In the genomic region with DNA sequence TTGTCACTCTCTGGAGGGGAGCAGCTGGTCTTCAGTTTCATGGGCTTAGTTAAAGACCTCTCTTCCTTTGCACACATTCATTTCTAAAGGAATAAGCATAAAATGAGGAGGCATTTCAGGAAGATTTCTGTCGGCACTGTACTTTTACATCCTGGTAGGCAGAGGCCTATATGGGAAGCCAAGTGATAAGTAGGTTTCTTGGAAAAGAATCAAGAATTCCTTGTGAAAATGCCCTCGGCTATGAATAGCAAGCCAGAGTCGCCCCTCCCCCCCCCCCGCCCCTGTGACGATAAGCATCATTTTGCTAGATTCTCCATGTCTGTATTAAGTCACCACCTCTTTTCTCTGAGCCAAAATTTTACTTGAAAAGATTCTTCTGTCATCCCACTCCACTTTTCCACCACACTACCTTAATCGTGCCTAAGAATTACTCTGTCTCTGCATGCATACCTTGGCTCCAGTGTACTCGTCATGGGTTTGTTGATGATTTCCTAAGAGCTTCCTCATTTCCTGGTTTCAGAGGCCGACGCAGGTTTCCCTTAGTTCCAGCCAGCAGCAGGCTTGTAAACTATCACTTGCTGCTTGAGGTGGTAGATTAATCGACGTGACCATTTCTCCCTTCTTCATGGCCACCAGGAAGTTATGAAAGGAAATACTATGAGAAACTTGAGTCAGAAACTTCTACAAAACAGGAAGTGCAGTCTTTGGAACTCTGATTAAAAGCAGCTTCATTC, we compare ENCODE assay signal across 10 mouse cellular contexts. TPM values are rescaled to one million over a fixed set of nuclear protein-coding genes. Genes with fewer than 3 reads are reported as not detected.
DNase-seq lines count a peak whose midpoint lies in the region; ATAC-seq lines count a peak whose summit lies in the region.
"Had no signal": no experiment of that assay in that cellular context is flagged by ENCODE, and none has a peak within 500 bp of the region (broad histone marks: within the 10 kb centered on the region; RNA-seq: fewer than 3 reads in every experiment).

No protein-coding gene starts in this region.

- H3K27me3 ChIP-seq in intestine, embryonic 16.5 days (replicated peaks; ENCODE audit: control insufficient read depth, insufficient read depth, low read length): no peaks in the 10 kb centered on the region
- no peaks in the 10 kb centered on the region for H3K27me3 ChIP-seq in forebrain, embryonic 15.5 days
- H3K27me3 ChIP-seq: limb, embryonic 13.5 days had no signal

- intact Hi-C loops in left cerebral cortex, postnatal 4 days (cut with DNase I): no loop called here

- H3K4me2 ChIP-seq in intestine, embryonic 16.5 days (ENCODE audit: low read depth, low read length): no peak overlapping the region
- H3K4me2 ChIP-seq in forebrain, embryonic 15.5 days (replicated peaks): no peak overlapping the region
- H3K4me2 ChIP-seq: limb, embryonic 13.5 days had no signal

- no peak overlapping the region for H3K4me3 ChIP-seq in intestine, embryonic 16.5 days (ENCODE audit: low read length)
- no peak overlapping the region for H3K4me3 ChIP-seq in forebrain, embryonic 15.5 days
- H3K4me3 ChIP-seq: limb, embryonic 13.5 days had no signal

- H3K27ac ChIP-seq in intestine, embryonic 16.5 days (ENCODE audit: low read length): peak overlapping the region; percentile 39; the same call in 1 of the 2 replicates
- no peak overlapping the region for H3K27ac ChIP-seq in forebrain, embryonic 15.5 days (replicated peaks)
- H3K27ac ChIP-seq: limb, embryonic 13.5 days had no signal

- H3K9ac ChIP-seq in intestine, embryonic 16.5 days (ENCODE audit: low read depth, low read length): no peak overlapping the region
- no peak overlapping the region for H3K9ac ChIP-seq in forebrain, embryonic 15.5 days (replicated peaks)
- H3K9ac ChIP-seq: limb, embryonic 13.5 days had no signal

- no peaks in the 10 kb centered on the region for H3K36me3 ChIP-seq in intestine, embryonic 16.5 days (ENCODE audit: control insufficient read depth, insufficient read depth, low read length)
- H3K36me3 ChIP-seq in forebrain, embryonic 15.5 days: no peaks in the 10 kb centered on the region
- H3K36me3 ChIP-seq: limb, embryonic 13.5 days had no signal

- H3K9me3 ChIP-seq in intestine, embryonic 16.5 days (ENCODE audit: control insufficient read depth, low read length): no peaks in the 10 kb centered on the region
- no peaks in the 10 kb centered on the region for H3K9me3 ChIP-seq in forebrain, embryonic 15.5 days
- H3K9me3 ChIP-seq: limb, embryonic 13.5 days had no signal

- no peaks in the 10 kb centered on the region for H3K4me1 ChIP-seq in intestine, embryonic 16.5 days (ENCODE audit: control insufficient read depth, insufficient read depth, low read length)
- no peaks in the 10 kb centered on the region for H3K4me1 ChIP-seq in forebrain, embryonic 15.5 days
- H3K4me1 ChIP-seq: limb, embryonic 13.5 days had no signal

- peak; percentile 58 for ATAC-seq in intestine, embryonic 16.5 days
- peak; percentile 71 for ATAC-seq in monocyte, adult 5-6 weeks (replicated peaks; ENCODE audit: insufficient number of reproducible peaks, low FRiP score, low TSS enrichment, poor library complexity, severe bottlenecking)
- ATAC-seq in forebrain, embryonic 15.5 days (replicated peaks): no peak

- peak; percentile 6 to 20 for DNase-seq in kidney, adult 8-10 months
- DNase-seq in kidney, postnatal 10 days: no peak
- peak; percentile 1 for DNase-seq in T-cell, adult 2 months (ENCODE audit: low spot score)
- DNase-seq in adrenal gland, postnatal 25 days: no peak
- DNase-seq in left cerebral cortex, postnatal 4 days: no peak
- DNase-seq: adrenal gland, postnatal 36 days had no signal

- 61% methylated on average over 10 of the region's 11 CpGs for WGBS in intestine, embryonic 16.5 days
- 76% methylated on average over 11 of the region's 11 CpGs for WGBS in forebrain, embryonic 15.5 days

RNA-seq across cellular contexts. Expression of a gene that starts 17.3 kb away (rescaled TPM):
- 24.3 TPM in 2 replicates for polyA plus RNA-seq in intestine, embryonic 16.5 days (2015; fragmentation: Nextera tagmentation; extraction: Ambion mirVana)
- 70.6 to 125 TPM (median 100 TPM) in 3 replicates for total RNA-seq in monocyte, adult 5-6 weeks (2017)
- total RNA-seq in adrenal gland, postnatal 25 days (2021): 10.2 and 10.3 TPM in 2 replicates
- total RNA-seq in left cerebral cortex, postnatal 4 days (2021): 1 to 10 TPM; 4.1 to 4.9 TPM
- polyA plus RNA-seq in forebrain, embryonic 15.5 days (2015; fragmentation: Nextera tagmentation; extraction: Ambion mirVana): 4.2 and 4.8 TPM in 2 replicates

Comparison
In these comparisons a context has a peak if more than half of its experiments do, and no peak if none do; other contexts are left out.
1. DNase-seq: peak in kidney, adult 8-10 months (2 of 2) and T-cell, adult 2 months (single experiment); none in kidney, postnatal 10 days (single experiment), adrenal gland, postnatal 25 days (single experiment) and left cerebral cortex, postnatal 4 days (single experiment).